Mouse (Mus musculus) left cerebral cortex, adult 2 months (tissue): ENCODE data around the gene Gm4303. TPM values are rescaled to one million over a fixed set of nuclear protein-coding genes. Genes with fewer than 3 reads are reported as not detected.
"Not testable (repeated sequence)": the region's sequence is repeated elsewhere in the genome, so short reads cannot be mapped to it uniquely, and the experiment has no call there.

Experiments
- DNase-seq, 2 experiments: peaks; one replicate each; pipeline ENCODE4 v3.0.0; 2021 to 2022; ENCODE audit warnings: low spot score in 2 of 2, mixed read lengths in 1 of 2; ENCODE audit errors: extremely low spot score in 1 of 2
- H3K27ac ChIP-seq: fragments of 200-600 bp; 2 replicates; pipeline ENCODE4 v1.8.1; 2022
- H3K4me3 ChIP-seq: fragments of 200-600 bp; 2 replicates; pipeline ENCODE4 v1.8.1; 2022
- CTCF ChIP-seq: fragments of 200-600 bp; IDR thresholded peaks from 2 replicates; pipeline ENCODE4 v1.8.1; 2022; ENCODE audit warnings: antibody characterized with exemption, mild to moderate bottlenecking, moderate library complexity
- intact Hi-C: fragments of 180-260 bp; cut with DNase I; formaldehyde crosslinking; loops from one replicate; pipeline ENCODE4 v1.15.1; 2025
- long read RNA-seq, 2 experiments: library from polyadenylated mRNA; stranded (forward); transcript quantifications; one replicate each; pipeline ENCODE4 v2.0.0; 2021; ENCODE audit warnings: borderline mapping rate in 2 of 2
- total RNA-seq, 2 experiments: library from RNA; stranded (reverse); gene quantifications; 2 replicates each; pipeline ENCODE4 v1.2.3; 2021

Gene Gm4303
- not detected for total RNA-seq
- long read RNA-seq, experiment 1: 0 reads
- long read RNA-seq, experiment 2: 0 reads

DNA sequence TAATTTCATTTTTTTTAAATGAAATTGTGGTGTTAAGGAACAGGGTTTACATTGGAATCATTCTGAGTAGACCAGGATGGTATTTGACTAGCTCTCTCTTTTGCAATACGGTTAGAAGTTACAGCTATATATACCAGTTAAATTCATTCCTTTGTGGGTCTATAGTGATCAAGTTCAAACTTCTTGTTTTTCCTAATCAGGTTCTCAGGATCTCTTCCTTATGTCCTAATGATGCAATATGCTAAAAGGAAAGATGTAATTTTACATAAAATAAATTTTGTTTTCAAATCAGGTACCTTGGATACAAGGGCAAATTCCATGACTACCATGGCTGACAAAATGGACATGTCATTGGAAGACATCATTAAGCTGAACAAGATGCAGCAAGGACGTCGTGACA lies at the start of gene Gm4303:
TSS of gene Gm4303 (plus strand) at position 301 of the 400 bp plus-strand sequence.
- DNase-seq, intact Hi-C loops, H3K4me3 ChIP-seq, H3K27ac ChIP-seq: not testable (repeated sequence)

DNA sequence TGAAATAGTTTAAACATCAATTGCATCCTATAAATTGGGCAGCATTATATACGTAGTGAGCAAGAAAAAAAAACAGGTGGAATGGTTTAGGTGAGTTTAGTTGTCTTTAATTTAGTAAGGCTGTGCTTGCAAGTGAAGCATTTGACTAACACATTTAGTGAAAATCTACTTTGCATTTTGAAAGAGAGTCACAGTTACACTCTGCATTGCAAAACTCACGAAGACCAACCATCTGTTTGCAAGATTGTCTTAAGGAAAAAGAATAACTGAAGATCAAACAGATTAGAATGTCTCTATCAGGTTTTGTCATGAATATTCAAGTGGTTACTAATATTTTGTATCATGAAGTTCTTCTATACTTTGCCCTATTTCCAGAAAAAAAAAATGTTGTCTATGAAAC lies 49.7 kb upstream of the Gm4303 start:
- intact Hi-C loops: no loop called here
- H3K27ac ChIP-seq: no peak overlapping the region
- TF ChIP-seq CTCF: no peak
- H3K4me3 ChIP-seq: no peak overlapping the region
- no peak for DNase-seq

DNA sequence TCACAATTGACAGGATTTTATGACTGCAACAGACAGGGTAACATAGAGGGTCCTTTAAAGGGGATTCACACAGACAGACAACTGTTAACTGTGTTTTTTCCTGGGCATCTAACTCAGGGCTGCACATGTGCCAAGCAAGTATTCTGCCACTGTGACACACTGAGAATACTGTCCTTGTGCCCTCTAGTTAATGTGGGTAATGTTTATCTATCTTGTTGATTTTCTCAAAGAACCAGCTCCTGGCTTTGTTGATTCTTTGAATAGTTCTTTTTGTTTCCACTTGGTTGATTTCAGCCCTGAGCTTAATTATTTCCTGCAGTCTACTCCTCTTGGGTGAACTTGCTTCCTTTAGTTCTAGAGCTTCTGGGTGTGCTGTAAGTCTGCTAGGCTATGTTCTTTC lies 45.7 kb upstream of the Gm4303 start:
- DNase-seq, H3K4me3 ChIP-seq, H3K27ac ChIP-seq, intact Hi-C loops: not testable (repeated sequence)

GRCm38 (mm10) chr10:100335376-100335775 lies 10.4 kb upstream of the Gm4303 start, which contains the start of gene Gm4301:
Gene Gm4301, plus strand, starts transcription at chr10:100335676.
- intact Hi-C loops, H3K27ac ChIP-seq, H3K4me3 ChIP-seq, DNase-seq: not testable (repeated sequence)

DNA sequence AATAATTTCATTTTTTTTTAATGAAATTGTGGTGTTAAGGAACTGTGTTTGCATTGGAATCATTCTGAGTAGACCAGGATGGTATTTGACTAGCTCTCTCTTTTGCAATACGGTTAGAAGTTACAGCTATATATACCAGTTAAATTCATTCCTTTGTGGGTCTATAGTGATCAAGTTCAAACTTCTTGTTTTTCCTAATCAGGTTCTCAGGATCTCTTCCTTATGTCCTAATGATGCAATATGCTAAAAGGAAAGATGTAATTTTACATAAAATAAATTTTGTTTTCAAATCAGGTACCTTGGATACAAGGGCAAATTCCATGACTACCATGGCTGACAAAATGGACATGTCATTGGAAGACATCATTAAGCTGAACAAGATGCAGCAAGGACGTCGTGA lies 5.2 kb upstream of the Gm4303 start, which contains the start of gene Gm4302:
TSS of gene Gm4302 (plus strand) at position 301 of the 400 bp plus-strand sequence.
- DNase-seq, H3K4me3 ChIP-seq, H3K27ac ChIP-seq, intact Hi-C loops: not testable (repeated sequence)

DNA sequence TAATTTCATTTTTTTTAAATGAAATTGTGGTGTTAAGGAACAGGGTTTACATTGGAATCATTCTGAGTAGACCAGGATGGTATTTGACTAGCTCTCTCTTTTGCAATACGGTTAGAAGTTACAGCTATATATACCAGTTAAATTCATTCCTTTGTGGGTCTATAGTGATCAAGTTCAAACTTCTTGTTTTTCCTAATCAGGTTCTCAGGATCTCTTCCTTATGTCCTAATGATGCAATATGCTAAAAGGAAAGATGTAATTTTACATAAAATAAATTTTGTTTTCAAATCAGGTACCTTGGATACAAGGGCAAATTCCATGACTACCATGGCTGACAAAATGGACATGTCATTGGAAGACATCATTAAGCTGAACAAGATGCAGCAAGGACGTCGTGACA lies 5.0 kb downstream of the Gm4303 start, which contains the start of gene Gm4305:
TSS of gene Gm4305 (plus strand) at position 301 of the 400 bp plus-strand sequence.
- H3K4me3 ChIP-seq, intact Hi-C loops, H3K27ac ChIP-seq, DNase-seq: not testable (repeated sequence)

- intact Hi-C loops, H3K27ac ChIP-seq: not testable (repeated sequence)
- DNase-seq: peak; percentile 12 to 16
These were observed 11.1 kb downstream of the Gm4303 start for GRCm38 (mm10) chr10:100356841-100357240.

GRCm38 (mm10) chr10:100361038-100361437 lies 15.3 kb downstream of the Gm4303 start, which contains the start of gene Gm4307:
Gene Gm4307, plus strand, starts transcription at chr10:100361338.
- DNase-seq, H3K27ac ChIP-seq, intact Hi-C loops, H3K4me3 ChIP-seq: not testable (repeated sequence)

More at GRCm38 (mm10) chr10:100356841-100357240, 11.1 kb downstream of the Gm4303 start:
- H3K4me3 ChIP-seq: not testable (repeated sequence)

DNA sequence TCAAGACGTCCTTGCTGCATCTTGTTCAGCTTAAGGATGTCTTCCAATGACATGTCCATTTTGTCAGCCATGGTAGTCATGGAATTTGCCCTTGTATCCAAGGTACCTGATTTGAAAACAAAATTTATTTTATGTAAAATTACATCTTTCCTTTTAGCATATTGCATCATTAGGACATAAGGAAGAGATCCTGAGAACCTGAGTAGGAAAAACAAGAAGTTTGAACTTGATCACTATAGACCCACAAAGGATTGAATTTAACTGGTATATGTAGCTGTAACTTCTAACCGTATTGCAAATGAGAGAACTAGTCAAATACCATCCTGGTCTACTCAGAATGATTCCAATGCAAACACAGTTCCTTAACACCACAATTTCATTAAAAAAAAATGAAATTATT lies 36.7 kb downstream of the Gm4303 start, which contains the start of gene Gm4312:
TSS of gene Gm4312 (minus strand) at position 101 of the 400 bp plus-strand sequence.
- intact Hi-C loops, H3K27ac ChIP-seq, H3K4me3 ChIP-seq, DNase-seq: not testable (repeated sequence)

Other genes with a start within 250 kb of the Gm4303 start
- gene Gm4301, start 10.3 kb upstream of the Gm4303 start, total RNA-seq: not detected
- not detected for gene Gm4302, start 5.1 kb upstream of the Gm4303 start, total RNA-seq
- not detected for gene Gm4305, start 5.1 kb downstream of the Gm4303 start, total RNA-seq
- not detected for gene Gm4307, start 15.4 kb downstream of the Gm4303 start, total RNA-seq
- not detected for gene Gm4312, start 36.6 kb downstream of the Gm4303 start, total RNA-seq
- 10 to 100 TPM; 12.5 to 14.7 TPM for gene Tmtc3, start 141.4 kb downstream of the Gm4303 start, total RNA-seq
- 10 to 100 TPM; 17.9 to 19.0 TPM for gene Cep290, start 141.6 kb downstream of the Gm4303 start, total RNA-seq
- 10 to 100 TPM; 21.6 to 22.0 TPM for gene 4930430F08Rik, start 244.5 kb downstream of the Gm4303 start, total RNA-seq
- gene 1700017N19Rik, start 244.5 kb downstream of the Gm4303 start, total RNA-seq: not detected